Mouse (Mus musculus): ENCODE measurements around the gene Otogl. TPM values are rescaled to one million over a fixed set of nuclear protein-coding genes. Genes with fewer than 3 reads are reported as not detected.

Gene Otogl
- under 1 TPM; 0.04 TPM for total RNA-seq (2021)
- long read RNA-seq, experiment 1, result 0 reads
- long read RNA-seq, experiment 2, result 0 reads

GRCm38 (mm10) chr10:107912084-107912573, at the start of gene Otogl:
TSS of gene Otogl (minus strand) at chr10:107912134.
- no peak for DNase-seq
- intact Hi-C loops (cut with DNase I; ENCODE audit: low total_unique reads), result no loop called here

GRCm38 (mm10) chr10:107956588-107956987, 44.7 kb upstream of the Otogl start:
- intact Hi-C loops (cut with DNase I; ENCODE audit: low total_unique reads), result no loop called here
- no peak for DNase-seq

GRCm38 (mm10) chr10:107954444-107954843, 42.5 kb upstream of the Otogl start:
- intact Hi-C loops (cut with DNase I; ENCODE audit: low total_unique reads), result no loop called here

GRCm38 (mm10) chr10:107951596-107951995, 39.7 kb upstream of the Otogl start:
- intact Hi-C loops (cut with DNase I; ENCODE audit: low total_unique reads), result no loop called here
- DNase-seq, result no peak

More at GRCm38 (mm10) chr10:107954444-107954843, 42.5 kb upstream of the Otogl start:
- DNase-seq, result no peak

GRCm38 (mm10) chr10:107949945-107950344, 38.0 kb upstream of the Otogl start:
- DNase-seq, result no peak
- intact Hi-C loops (cut with DNase I; ENCODE audit: low total_unique reads), result no loop called here

- intact Hi-C loops (cut with DNase I; ENCODE audit: low total_unique reads), result no loop called here
- DNase-seq, result no peak
Measured at GRCm38 (mm10) chr10:107948647-107949046, 36.7 kb upstream of the Otogl start.

- DNase-seq, result no peak
- intact Hi-C loops (cut with DNase I; ENCODE audit: low total_unique reads), result no loop called here
Measured at GRCm38 (mm10) chr10:107948038-107948437, 36.1 kb upstream of the Otogl start.

GRCm38 (mm10) chr10:107946348-107946747, 34.4 kb upstream of the Otogl start:
- DNase-seq, result no peak
- intact Hi-C loops (cut with DNase I; ENCODE audit: low total_unique reads), result no loop called here

- no peak for DNase-seq
- intact Hi-C loops (cut with DNase I; ENCODE audit: low total_unique reads), result no loop called here
Measured at GRCm38 (mm10) chr10:107943859-107944258, 31.9 kb upstream of the Otogl start.

GRCm38 (mm10) chr10:107941188-107941900, 29.4 kb upstream of the Otogl start:
- no peak for DNase-seq
- intact Hi-C loops (cut with DNase I; ENCODE audit: low total_unique reads), result no loop called here

GRCm38 (mm10) chr10:107940302-107940701, 28.4 kb upstream of the Otogl start:
- intact Hi-C loops (cut with DNase I; ENCODE audit: low total_unique reads), result no loop called here
- DNase-seq, result no peak

- intact Hi-C loops (cut with DNase I; ENCODE audit: low total_unique reads), result no loop called here
- DNase-seq, result no peak
Measured at GRCm38 (mm10) chr10:107939821-107940220, 27.9 kb upstream of the Otogl start.

GRCm38 (mm10) chr10:107934055-107934454, 22.1 kb upstream of the Otogl start:
- no peak for DNase-seq
- intact Hi-C loops (cut with DNase I; ENCODE audit: low total_unique reads), result no loop called here

- intact Hi-C loops (cut with DNase I; ENCODE audit: low total_unique reads), result no loop called here
Measured at GRCm38 (mm10) chr10:107933527-107933926, 21.6 kb upstream of the Otogl start.

GRCm38 (mm10) chr10:107931833-107932828, 20.2 kb upstream of the Otogl start:
- intact Hi-C loops (cut with DNase I; ENCODE audit: low total_unique reads), result no loop called here
- peak; percentile 30 for DNase-seq

More at GRCm38 (mm10) chr10:107933527-107933926, 21.6 kb upstream of the Otogl start:
- no peak for DNase-seq

GRCm38 (mm10) chr10:107930471-107931021, 18.6 kb upstream of the Otogl start:
- DNase-seq, result peak; percentile 12
- intact Hi-C loops (cut with DNase I; ENCODE audit: low total_unique reads), result no loop called here

- DNase-seq, result no peak
- intact Hi-C loops (cut with DNase I; ENCODE audit: low total_unique reads), result no loop called here
Measured at GRCm38 (mm10) chr10:107925306-107925705, 13.4 kb upstream of the Otogl start.

- intact Hi-C loops (cut with DNase I; ENCODE audit: low total_unique reads), result loop anchor here (5.0 kb wide), 1 partner anchor 67 kb away; no protein-coding TSS in a partner anchor
- no peak for DNase-seq
Measured at GRCm38 (mm10) chr10:107923860-107924259, 11.9 kb upstream of the Otogl start.

- intact Hi-C loops (cut with DNase I; ENCODE audit: low total_unique reads), result loop anchor here (5.0 kb wide), 1 partner anchor 65 kb away; no protein-coding TSS in a partner anchor
- no peak for DNase-seq
Measured at GRCm38 (mm10) chr10:107922750-107923149, 10.8 kb upstream of the Otogl start.

- no peak for DNase-seq
- intact Hi-C loops (cut with DNase I; ENCODE audit: low total_unique reads), result loop anchor here (5.0 kb wide), 1 partner anchor 64 kb away; no protein-coding TSS in a partner anchor
Measured at GRCm38 (mm10) chr10:107921549-107921948, 9.6 kb upstream of the Otogl start.
